In genomic region chr9:72665517-72665916, GRCm38 (mm10) we compare ENCODE assay signal across 7 mouse cellular contexts. TPM values are rescaled to one million over a fixed set of nuclear protein-coding genes. Genes with fewer than 3 reads are reported as not detected.
A peak's percentile ranks its signal among the peaks of the same experiment; 100 is the strongest.
DNase-seq lines count a peak whose midpoint lies in the region; ATAC-seq and TF ChIP-seq lines count a peak whose summit lies in the region.

No protein-coding gene starts in this region.

- H3K4me2 ChIP-seq in CH12.LX (ENCODE audit: insufficient read depth, low read depth, poor library complexity, severe bottlenecking) = no peak overlapping the region
- peak overlapping the region; percentile 80 for H3K4me2 ChIP-seq in heart, postnatal 0 days (ENCODE audit: low read depth, low read length)

- DNase-seq in CH12.LX (ENCODE audit: extremely low read depth) (peak; percentile 47), ES-E14 (ENCODE audit: low read depth, low spot score) (no peak)
- no peak for DNase-seq in heart, postnatal 0 days (ENCODE audit: low spot score)
- DNase-seq in lung, postnatal 10 days = peak; percentile 24
- DNase-seq in thymus, postnatal 4 days = no peak
- no peak for DNase-seq in layer of hippocampus, postnatal 36 days
- no peak for DNase-seq in right cerebral cortex, postnatal 36 days (ENCODE audit: low spot score in 2 of 2)

- dilution Hi-C loops in CH12.LX (cut with MboI; ENCODE audit: extremely low pct_ligation_motif_present, extremely low pct_unique_long_range_greater_than_20kb, low sequenced_read_pairs) = no loop called here

- H3K27ac ChIP-seq in CH12.LX (ENCODE audit: insufficient read depth, low read depth) (no peak overlapping the region), ES-E14 (ENCODE audit: insufficient read depth, low read depth, low read length, poor library complexity, severe bottlenecking) (peak overlapping the region; percentile 51; the same call in 1 of the 2 replicates)
- peak overlapping the region; percentile 100 for H3K27ac ChIP-seq in heart, postnatal 0 days (ENCODE audit: low read depth)

- peaks cover 0 to 51% of the 10 kb centered on the region in 2 experiments for H3K36me3 ChIP-seq in CH12.LX (replicated peaks in 1 of 2; ENCODE audit: control insufficient read depth in 1 of 2, insufficient read depth in 1 of 2, low read length in 1 of 2)
- H3K36me3 ChIP-seq in ES-E14 (ENCODE audit: control insufficient read depth, insufficient read depth, low read length, poor library complexity, severe bottlenecking) = peaks cover 31% of the 10 kb centered on the region
- H3K36me3 ChIP-seq in heart, postnatal 0 days (replicated peaks; ENCODE audit: control insufficient read depth, insufficient read depth, low read length) = peaks cover 48% of the 10 kb centered on the region

- H3K27me3 ChIP-seq in CH12.LX (replicated peaks) = no peaks in the 10 kb centered on the region
- no peaks in the 10 kb centered on the region for H3K27me3 ChIP-seq in heart, postnatal 0 days (ENCODE audit: control insufficient read depth, insufficient read depth, low read length)

- no peak overlapping the region for H3K9ac ChIP-seq in CH12.LX (ENCODE audit: insufficient read depth, low read depth)
- peak overlapping the region; percentile 53; the same call in 1 of the 2 replicates for H3K9ac ChIP-seq in ES-E14 (ENCODE audit: insufficient read depth, low read depth, low read length, poor library complexity, severe bottlenecking)
- H3K9ac ChIP-seq in heart, postnatal 0 days (replicated peaks; ENCODE audit: low read depth, low read length) = no peak overlapping the region

- no peak for TF ChIP-seq EP300 in CH12.LX (IDR thresholded peaks at IDR 0.05; ENCODE audit: low read length)
- no peak for TF ChIP-seq EP300 in heart, postnatal 0 days (IDR thresholded peaks at IDR 0.05; ENCODE audit: low read depth)

- TF ChIP-seq RAD21 in CH12.LX (IDR thresholded peaks at IDR 0.05; ENCODE audit: low read depth, low read length) = no peak

- ATAC-seq in heart, postnatal 0 days (ENCODE audit: insufficient read depth, low read depth) = no peak

- no peak overlapping the region for H3K4me3 ChIP-seq in CH12.LX (replicated peaks in 1 of 3; ENCODE audit: low read depth in 2 of 3, low read length in 2 of 3, poor library complexity in 1 of 3)
- H3K4me3 ChIP-seq in ES-E14 (ENCODE audit: insufficient read depth in 1 of 2, low read depth in 1 of 2, low read length in 2 of 2, poor library complexity in 1 of 2, severe bottlenecking in 1 of 2) = peak overlapping the region; percentile 2 to 100; a peak in 3 of 4 replicates
- H3K4me3 ChIP-seq in heart, postnatal 0 days (ENCODE audit: low read depth, low read length) = no peak overlapping the region

- H3K4me1 ChIP-seq in CH12.LX (ENCODE audit: control insufficient read depth in 1 of 2, insufficient read depth in 2 of 2) (peaks cover 0 to 46% of the 10 kb centered on the region in 2 experiments; a peak in 3 of 4 replicates), ES-E14 (ENCODE audit: control insufficient read depth in 2 of 2, insufficient read depth in 2 of 2, low read length in 2 of 2, poor library complexity in 1 of 2) (peaks cover 5 to 11% of the 10 kb centered on the region in 2 experiments; a peak in 2 of 4 replicates)
- peaks cover 19% of the 10 kb centered on the region for H3K4me1 ChIP-seq in heart, postnatal 0 days (ENCODE audit: control insufficient read depth, insufficient read depth)

- in situ Hi-C loops in CH12.LX (cut with MboI; ENCODE audit: low pct_ligation_motif_present, low pct_unique_long_range_greater_than_20kb, low sequenced_read_pairs) (no loop called here), ES-E14 (cut with MboI; ENCODE audit: low sequenced_read_pairs in 2 of 2, unreplicated experiment in 2 of 2) (no loop called here)

- no peak for TF ChIP-seq POLR2A in CH12.LX (IDR thresholded peaks at IDR 0.05; ENCODE audit: low read depth, low read length)

- no peak for TF ChIP-seq CTCF in CH12.LX (conservative IDR thresholded peaks at IDR 0.05 in 1 of 2, IDR thresholded peaks at IDR 0.05 in 1 of 2; ENCODE audit: low read depth in 2 of 2, low read length in 2 of 2)
- no peak for TF ChIP-seq CTCF in heart, postnatal 0 days (IDR thresholded peaks at IDR 0.05; ENCODE audit: low read depth)

- H3K79me2 ChIP-seq in CH12.LX (replicated peaks; ENCODE audit: control insufficient read depth, extremely low read depth, insufficient read depth, poor library complexity, severe bottlenecking) = peaks cover 9% of the 10 kb centered on the region

- H3K9me3 ChIP-seq in CH12.LX (replicated peaks; ENCODE audit: low read length) = no peaks in the 10 kb centered on the region
- no peaks in the 10 kb centered on the region for H3K9me3 ChIP-seq in ES-E14 (ENCODE audit: control insufficient read depth, insufficient read depth, low read depth, low read length)
- no peaks in the 10 kb centered on the region for H3K9me3 ChIP-seq in heart, postnatal 0 days (replicated peaks; ENCODE audit: control insufficient read depth, low read length)

- 41% methylated on average over 7 of the region's 7 CpGs for WGBS in heart, postnatal 0 days

TF ChIP-seq in CH12.LX, 34 proteins besides CTCF, POLR2A, EP300 and RAD21:
- TF ChIP-seq CHD2 (IDR thresholded peaks at IDR 0.05; ENCODE audit: low read length) = no peak
- TF ChIP-seq RCOR1 (conservative IDR thresholded peaks at IDR 0.05; ENCODE audit: low read depth, low read length) = no peak
- TF ChIP-seq SMC3 (IDR thresholded peaks at IDR 0.05; ENCODE audit: low read depth, low read length) = no peak
- TF ChIP-seq ZC3H11A (IDR thresholded peaks at IDR 0.05; ENCODE audit: low read depth, low read length) = no peak
- no peak for TF ChIP-seq USF1 (IDR thresholded peaks at IDR 0.05; ENCODE audit: low read depth, low read length)
- no peak for TF ChIP-seq UBTF (IDR thresholded peaks at IDR 0.05; ENCODE audit: low read depth, low read length)
- TF ChIP-seq KAT2A (IDR thresholded peaks at IDR 0.05; ENCODE audit: insufficient replicate concordance, low read length) = no peak
- TF ChIP-seq JUN (IDR thresholded peaks at IDR 0.05; ENCODE audit: insufficient read depth, low read depth, low read length) = no peak
- TF ChIP-seq BHLHE40 (IDR thresholded peaks at IDR 0.05; ENCODE audit: low read depth, low read length) = no peak
- no peak for TF ChIP-seq MAX (IDR thresholded peaks at IDR 0.05; ENCODE audit: low read length)
- TF ChIP-seq ZMIZ1 (IDR thresholded peaks at IDR 0.05; ENCODE audit: low read depth, low read length) = no peak
- no peak for TF ChIP-seq POLR2AphosphoS2 (IDR thresholded peaks at IDR 0.05; ENCODE audit: low read depth, low read length)
- no peak for TF ChIP-seq MAZ (IDR thresholded peaks at IDR 0.05; ENCODE audit: low read depth, low read length)
- TF ChIP-seq JUND (conservative IDR thresholded peaks at IDR 0.05; ENCODE audit: low read depth, low read length) = no peak
- TF ChIP-seq E2F4 (IDR thresholded peaks at IDR 0.05; ENCODE audit: insufficient replicate concordance, low read depth, low read length) = no peak

TF ChIP-seq in ES-E14, 5 proteins besides CTCF, POLR2A, EP300 and RAD21:
- TF ChIP-seq CHD2 (IDR thresholded peaks at IDR 0.05; ENCODE audit: low read depth, low read length) (no peak), ZC3H11A (IDR thresholded peaks at IDR 0.05; ENCODE audit: borderline replicate concordance, low read depth, low read length) (no peak), HCFC1 (IDR thresholded peaks at IDR 0.05; ENCODE audit: borderline replicate concordance, insufficient read depth, low read length) (no peak), MAFK (IDR thresholded peaks at IDR 0.05; ENCODE audit: insufficient read depth, low read depth, low read length) (no peak), ZNF384 (IDR thresholded peaks at IDR 0.05; ENCODE audit: low read depth, low read length) (no peak)

RNA-seq across cellular contexts. Expression of gene Nedd4, which starts 3.4 kb away (rescaled TPM):
- total RNA-seq in CH12.LX (2012; rRNA removed) (56.9 and 65.0 TPM in 2 replicates), CH12.LX (2014; rRNA removed) (189 and 206 TPM in 2 replicates), ES-E14 (2012; rRNA removed) (302 and 324 TPM in 2 replicates)
- 196 and 211 TPM in 2 replicates for polyA plus RNA-seq in CH12.LX (2012; ENCODE audit: insufficient read length, low read depth)
- total RNA-seq in heart, postnatal 0 days (2014; rRNA removed; ENCODE audit: low replicate concordance) = 444 and 493 TPM in 2 replicates
- 294 and 303 TPM in 2 replicates for polyA plus RNA-seq in heart, postnatal 0 days (2015; fragmentation: Nextera tagmentation; extraction: Ambion mirVana)
- 100 to 1,000 TPM; 297 to 313 TPM for total RNA-seq in layer of hippocampus, postnatal 36 days (2021)

Comparison
In these comparisons a context has a peak if more than half of its experiments do, and no peak if none do; other contexts are left out.
1. DNase-seq: peak in CH12.LX (single experiment) and lung, postnatal 10 days (single experiment); none in ES-E14 (single experiment), heart, postnatal 0 days (single experiment), thymus, postnatal 4 days (single experiment), layer of hippocampus, postnatal 36 days (0 of 2) and right cerebral cortex, postnatal 36 days (0 of 2).
2. H3K4me3 ChIP-seq: peak in ES-E14 (2 of 2); none in CH12.LX (0 of 3) and heart, postnatal 0 days (single experiment).